Comparison of ENCODE assay signal across 12 mouse cellular contexts in genomic region chr5:100178122-100178780, GRCm38 (mm10). TPM values are rescaled to one million over a fixed set of nuclear protein-coding genes. Genes with fewer than 3 reads are reported as not detected.
DNase-seq lines count a peak whose midpoint lies in the region; ATAC-seq and TF ChIP-seq lines count a peak whose summit lies in the region.
"Had no signal": no experiment of that assay in that cellular context is flagged by ENCODE, and none has a peak within 500 bp of the region (broad histone marks: within the 10 kb centered on the region; RNA-seq: fewer than 3 reads in every experiment).

No protein-coding gene starts in this region.

- no peak overlapping the region for H3K4me2 ChIP-seq in forebrain, postnatal 0 days (ENCODE audit: low read depth)
- no peak overlapping the region for H3K4me2 ChIP-seq in midbrain, embryonic 15.5 days
- no peak overlapping the region for H3K4me2 ChIP-seq in intestine, postnatal 0 days (replicated peaks; ENCODE audit: low read depth)
- H3K4me2 ChIP-seq: liver, embryonic 12.5 days had no signal

- ATAC-seq in forebrain, postnatal 0 days = peak; percentile 88
- peak; percentile 78 for ATAC-seq in midbrain, embryonic 15.5 days (replicated peaks)
- ATAC-seq in intestine, postnatal 0 days = no peak
- ATAC-seq: inflammation-experienced regulatory T-cells, adult 6 months; liver, embryonic 12.5 days had no signal

- 77% methylated on average over 4 of the region's 4 CpGs for WGBS in forebrain, embryonic 10.5 days
- 28% methylated on average over 4 of the region's 4 CpGs for WGBS in forebrain, postnatal 0 days
- 76% methylated on average over 4 of the region's 4 CpGs for WGBS in midbrain, embryonic 15.5 days
- 84% methylated on average over 4 of the region's 4 CpGs for WGBS in intestine, postnatal 0 days

- H3K27ac ChIP-seq in forebrain, embryonic 10.5 days = peak overlapping the region; percentile 72
- H3K27ac ChIP-seq in forebrain, postnatal 0 days (ENCODE audit: low read depth, low read length) = peak overlapping the region; percentile 57; the same call in 1 of the 2 replicates
- no peak overlapping the region for H3K27ac ChIP-seq in midbrain, embryonic 15.5 days
- H3K27ac ChIP-seq in intestine, postnatal 0 days (ENCODE audit: low read depth, low read length) = no peak overlapping the region
- H3K27ac ChIP-seq: liver, embryonic 12.5 days had no signal

- DNase-seq in left cerebral cortex, adult 9 months (ENCODE audit: low spot score in 2 of 2) = peak; percentile 52 to 60
- no peak for DNase-seq in left cerebral cortex, postnatal 36 days (ENCODE audit: low spot score in 2 of 2)
- peak; percentile 27 for DNase-seq in forebrain, embryonic 10.5 days (ENCODE audit: extremely low spot score, low spot score)
- peak; percentile 83 for DNase-seq in forebrain, postnatal 0 days
- no peak for DNase-seq in adrenal gland, postnatal 10 days
- DNase-seq: embryo, embryonic 11 days; kidney, postnatal 25 days had no signal

- H3K9ac ChIP-seq in forebrain, postnatal 0 days = no peak overlapping the region
- no peak overlapping the region for H3K9ac ChIP-seq in midbrain, embryonic 15.5 days
- H3K9ac ChIP-seq in intestine, postnatal 0 days (ENCODE audit: low read depth, low read length) = no peak overlapping the region
- H3K9ac ChIP-seq: liver, embryonic 12.5 days had no signal

- H3K4me1 ChIP-seq in forebrain, embryonic 10.5 days = peaks cover 62% of the 10 kb centered on the region
- H3K4me1 ChIP-seq in forebrain, postnatal 0 days (ENCODE audit: insufficient read depth) = peaks cover 12% of the 10 kb centered on the region; the same call in 1 of the 2 replicates
- peaks cover 13% of the 10 kb centered on the region for H3K4me1 ChIP-seq in midbrain, embryonic 15.5 days
- no peaks in the 10 kb centered on the region for H3K4me1 ChIP-seq in intestine, postnatal 0 days (replicated peaks; ENCODE audit: control insufficient read depth, insufficient read depth, low read length)
- H3K4me1 ChIP-seq: liver, embryonic 12.5 days had no signal

- intact Hi-C loops in left cerebral cortex, postnatal 36 days (cut with DNase I) = no loop called here

- no peaks in the 10 kb centered on the region for H3K9me3 ChIP-seq in forebrain, embryonic 10.5 days
- no peaks in the 10 kb centered on the region for H3K9me3 ChIP-seq in forebrain, postnatal 0 days (ENCODE audit: low read length)
- H3K9me3 ChIP-seq in midbrain, embryonic 15.5 days = no peaks in the 10 kb centered on the region
- no peaks in the 10 kb centered on the region for H3K9me3 ChIP-seq in intestine, postnatal 0 days (ENCODE audit: control insufficient read depth)
- H3K9me3 ChIP-seq: liver, embryonic 12.5 days had no signal

- H3K4me3 ChIP-seq in forebrain, embryonic 10.5 days = no peak overlapping the region
- no peak overlapping the region for H3K4me3 ChIP-seq in forebrain, postnatal 0 days (ENCODE audit: low read depth, low read length)
- no peak overlapping the region for H3K4me3 ChIP-seq in midbrain, embryonic 15.5 days
- H3K4me3 ChIP-seq in intestine, postnatal 0 days (ENCODE audit: low read depth, low read length) = no peak overlapping the region
- H3K4me3 ChIP-seq: liver, embryonic 12.5 days; megakaryocyte, embryonic 14.5 days had no signal

- no peak for TF ChIP-seq CTCF in forebrain, postnatal 0 days (IDR thresholded peaks at IDR 0.05; ENCODE audit: low read depth)
- no peak for TF ChIP-seq CTCF in intestine, postnatal 0 days (IDR thresholded peaks at IDR 0.05; ENCODE audit: low read depth)

- peaks cover 9% of the 10 kb centered on the region for H3K27me3 ChIP-seq in forebrain, embryonic 10.5 days (ENCODE audit: poor library complexity, severe bottlenecking)
- no peaks in the 10 kb centered on the region for H3K27me3 ChIP-seq in forebrain, postnatal 0 days (ENCODE audit: insufficient read depth, low read length)
- H3K27me3 ChIP-seq in midbrain, embryonic 15.5 days (replicated peaks) = no peaks in the 10 kb centered on the region
- no peaks in the 10 kb centered on the region for H3K27me3 ChIP-seq in intestine, postnatal 0 days (replicated peaks; ENCODE audit: control insufficient read depth, insufficient read depth, low read length)
- H3K27me3 ChIP-seq: liver, embryonic 12.5 days had no signal

- H3K36me3 ChIP-seq in forebrain, embryonic 10.5 days (replicated peaks) = no peaks in the 10 kb centered on the region
- no peaks in the 10 kb centered on the region for H3K36me3 ChIP-seq in forebrain, postnatal 0 days (ENCODE audit: insufficient read depth)
- no peaks in the 10 kb centered on the region for H3K36me3 ChIP-seq in midbrain, embryonic 15.5 days (replicated peaks)
- H3K36me3 ChIP-seq in intestine, postnatal 0 days (ENCODE audit: control insufficient read depth, insufficient read depth) = no peaks in the 10 kb centered on the region
- H3K36me3 ChIP-seq: liver, embryonic 12.5 days had no signal

RNA-seq across cellular contexts. Expression of gene Tmem150c, which starts 18.6 kb away (rescaled TPM):
- 10 to 100 TPM; 37.6 to 43.7 TPM for total RNA-seq in left cerebral cortex, postnatal 36 days (2021)
- 2.2 and 2.3 TPM in 2 replicates for polyA plus RNA-seq in forebrain, embryonic 10.5 days (2016; fragmentation: Nextera tagmentation; extraction: Ambion mirVana)
- total RNA-seq in forebrain, postnatal 0 days (2014; rRNA removed) = 76.1 and 86.1 TPM in 2 replicates
- polyA plus RNA-seq in forebrain, postnatal 0 days (2015; fragmentation: Nextera tagmentation; extraction: Ambion mirVana) = 44.0 and 60.6 TPM in 2 replicates
- polyA plus RNA-seq in midbrain, embryonic 15.5 days (2015; fragmentation: Nextera tagmentation; extraction: Ambion mirVana) = 33.1 and 39.8 TPM in 2 replicates
- 0.93 and 1.1 TPM in 2 replicates for polyA plus RNA-seq in intestine, postnatal 0 days (2015; fragmentation: Nextera tagmentation; extraction: Ambion mirVana)
- total RNA-seq in adrenal gland, postnatal 10 days (2021) = 10 to 100 TPM; 12.9 to 18.4 TPM
- polyA plus RNA-seq: inflammation-experienced regulatory T-cells, adult 6 months had no signal

Comparison
In these comparisons a context has a peak if more than half of its experiments do, and no peak if none do; other contexts are left out.
1. DNase-seq: peak in left cerebral cortex, adult 9 months (2 of 2), forebrain, embryonic 10.5 days (single experiment) and forebrain, postnatal 0 days (single experiment); none in left cerebral cortex, postnatal 36 days (0 of 2) and adrenal gland, postnatal 10 days (single experiment).
2. RNA of gene Tmem150c, which starts 18.6 kb away (polyA plus RNA-seq): 44.0 to 60.6 TPM in forebrain, postnatal 0 days and 33.1 to 39.8 TPM in midbrain, embryonic 15.5 days; 2.2 to 2.3 TPM in forebrain, embryonic 10.5 days and 0.93 to 1.1 TPM in intestine, postnatal 0 days; every median in the first group is over 10 times any median in the second.
3. H3K27ac ChIP-seq: peak in forebrain, embryonic 10.5 days (single experiment) and forebrain, postnatal 0 days (single experiment); none in midbrain, embryonic 15.5 days (single experiment) and intestine, postnatal 0 days (single experiment).